Comparison of ENCODE assay signal across 8 mouse cellular contexts in genomic region chr11:96065215-96065911, GRCm38 (mm10). TPM values are rescaled to one million over a fixed set of nuclear protein-coding genes. Genes with fewer than 3 reads are reported as not detected.
DNase-seq lines count a peak whose midpoint lies in the region; ATAC-seq and TF ChIP-seq lines count a peak whose summit lies in the region.

Gene Ube2z (minus strand): TSS chr11:96065388.

- TF ChIP-seq CTCF in C2C12 (IDR thresholded peaks at IDR 0.05; ENCODE audit: control insufficient read depth, insufficient read depth, insufficient read length), result peak; percentile 36
- TF ChIP-seq CTCF in brain, embryonic 14.5 days (IDR thresholded peaks at IDR 0.05; ENCODE audit: borderline replicate concordance, extremely low read depth, insufficient read depth, insufficient read length), result no peak
- no peak; the same call in 1 of the 2 replicates for TF ChIP-seq CTCF in kidney, postnatal 0 days (IDR thresholded peaks at IDR 0.05; ENCODE audit: low read depth)

- H3K36me3 ChIP-seq in C2C12 (ENCODE audit: control insufficient read depth, insufficient read depth), result peaks cover 40% of the 10 kb centered on the region
- H3K36me3 ChIP-seq in erythroblast, embryonic 14.5 days (ENCODE audit: control insufficient read depth), result peaks cover 47% of the 10 kb centered on the region
- peaks cover 21% of the 10 kb centered on the region for H3K36me3 ChIP-seq in heart, embryonic 12.5 days
- H3K36me3 ChIP-seq in kidney, postnatal 0 days (ENCODE audit: insufficient read depth, low read length), result peaks cover 6% of the 10 kb centered on the region
- H3K36me3 ChIP-seq in liver, embryonic 11.5 days (ENCODE audit: control insufficient read depth, insufficient read depth, low read length), result peaks cover 11% of the 10 kb centered on the region; the same call in 1 of the 2 replicates
- peaks cover 26% of the 10 kb centered on the region for H3K36me3 ChIP-seq in stomach, embryonic 14.5 days (ENCODE audit: control insufficient read depth, insufficient read depth, low read length)

- H3K79me2 ChIP-seq in C2C12 (ENCODE audit: control insufficient read depth, insufficient read depth), result peaks cover 47% of the 10 kb centered on the region

- peaks cover 43% of the 10 kb centered on the region for H3K79me3 ChIP-seq in C2C12 (ENCODE audit: low read depth)

- H3K27ac ChIP-seq in heart, embryonic 12.5 days (ENCODE audit: poor library complexity, severe bottlenecking), result peak within 1 kb of the TSS; percentile 84
- peak within 1 kb of the TSS; percentile 88 for H3K27ac ChIP-seq in kidney, postnatal 0 days
- H3K27ac ChIP-seq in liver, embryonic 11.5 days (ENCODE audit: low read depth, low read length), result peak within 1 kb of the TSS; percentile 86
- H3K27ac ChIP-seq in stomach, embryonic 14.5 days (ENCODE audit: low read length), result peak within 1 kb of the TSS; percentile 84

- peak within 1 kb of the TSS; percentile 99 for H3ac ChIP-seq in C2C12 (ENCODE audit: control insufficient read depth, insufficient read length, low read depth)

- peak; percentile 85 for TF ChIP-seq POLR2A in brain, embryonic 14.5 days (IDR thresholded peaks at IDR 0.05; ENCODE audit: borderline replicate concordance, extremely low read depth, insufficient read depth, insufficient read length, poor library complexity, severe bottlenecking)

- 4% methylated on average over 49 of the region's 50 CpGs for WGBS in heart, embryonic 12.5 days
- 5% methylated on average over 46 of the region's 50 CpGs for WGBS in kidney, postnatal 0 days
- WGBS in liver, embryonic 11.5 days, result 5% methylated on average over 50 of the region's 50 CpGs
- WGBS in stomach, embryonic 14.5 days, result 4% methylated on average over 50 of the region's 50 CpGs

- H3K9me3 ChIP-seq in erythroblast, embryonic 14.5 days (ENCODE audit: control insufficient read depth, low read length), result no peaks in the 10 kb centered on the region
- H3K9me3 ChIP-seq in heart, embryonic 12.5 days (replicated peaks), result no peaks in the 10 kb centered on the region
- H3K9me3 ChIP-seq in kidney, postnatal 0 days (replicated peaks; ENCODE audit: low read length), result no peaks in the 10 kb centered on the region
- H3K9me3 ChIP-seq in liver, embryonic 11.5 days (ENCODE audit: control insufficient read depth, low read length), result no peaks in the 10 kb centered on the region
- no peaks in the 10 kb centered on the region for H3K9me3 ChIP-seq in stomach, embryonic 14.5 days (ENCODE audit: control insufficient read depth, low read depth, low read length)

- H3K4me3 ChIP-seq in C2C12 (ENCODE audit: insufficient read depth, poor library complexity, severe bottlenecking), result peak within 1 kb of the TSS; percentile 88
- peak within 1 kb of the TSS; percentile 95 for H3K4me3 ChIP-seq in erythroblast, embryonic 14.5 days (replicated peaks)
- peak within 1 kb of the TSS; percentile 91 for H3K4me3 ChIP-seq in heart, embryonic 12.5 days
- H3K4me3 ChIP-seq in kidney, postnatal 0 days (replicated peaks; ENCODE audit: low read depth, low read length), result peak within 1 kb of the TSS; percentile 86
- peak within 1 kb of the TSS; percentile 92 for H3K4me3 ChIP-seq in liver, embryonic 11.5 days (ENCODE audit: low read depth, low read length)
- H3K4me3 ChIP-seq in stomach, embryonic 14.5 days (ENCODE audit: low read depth, low read length), result peak within 1 kb of the TSS; percentile 93

- ATAC-seq in heart, embryonic 12.5 days (ENCODE audit: insufficient number of reproducible peaks, low FRiP score), result peak; percentile 99
- ATAC-seq in kidney, postnatal 0 days (replicated peaks; ENCODE audit: low FRiP score, low read depth), result peak; percentile 98
- ATAC-seq in liver, embryonic 11.5 days (replicated peaks; ENCODE audit: low FRiP score), result peak; percentile 99
- peak; percentile 98 for ATAC-seq in stomach, embryonic 14.5 days (ENCODE audit: insufficient number of reproducible peaks, insufficient read depth, low FRiP score, low read depth)

- H3K27me3 ChIP-seq in C2C12 (ENCODE audit: control insufficient read depth, insufficient read depth, insufficient read length), result no peaks in the 10 kb centered on the region
- no peaks in the 10 kb centered on the region for H3K27me3 ChIP-seq in erythroblast, embryonic 14.5 days (ENCODE audit: control insufficient read depth)
- no peaks in the 10 kb centered on the region for H3K27me3 ChIP-seq in heart, embryonic 12.5 days (replicated peaks)
- H3K27me3 ChIP-seq in kidney, postnatal 0 days (ENCODE audit: insufficient read depth, low read length), result no peaks in the 10 kb centered on the region
- no peaks in the 10 kb centered on the region for H3K27me3 ChIP-seq in liver, embryonic 11.5 days (replicated peaks; ENCODE audit: control insufficient read depth, insufficient read depth, low read length)
- H3K27me3 ChIP-seq in stomach, embryonic 14.5 days (ENCODE audit: control insufficient read depth, insufficient read depth, low read length), result no peaks in the 10 kb centered on the region

- peak within 1 kb of the TSS; percentile 82 for H3K4me2 ChIP-seq in heart, embryonic 12.5 days
- peak within 1 kb of the TSS; percentile 76 for H3K4me2 ChIP-seq in kidney, postnatal 0 days (ENCODE audit: low read length)
- peak within 1 kb of the TSS; percentile 81 for H3K4me2 ChIP-seq in liver, embryonic 11.5 days
- peak within 1 kb of the TSS; percentile 82 for H3K4me2 ChIP-seq in stomach, embryonic 14.5 days (replicated peaks; ENCODE audit: low read depth, low read length)

- peak; percentile 98 for DNase-seq in brain, embryonic 14.5 days (ENCODE audit: low read depth)
- peak; percentile 97 for DNase-seq in kidney, postnatal 0 days (ENCODE audit: low spot score)
- peak; percentile 98 for DNase-seq in liver, embryonic 11.5 days (ENCODE audit: low spot score)
- peak; percentile 90 for DNase-seq in naive thymus-derived CD4-positive, alpha-beta T cell, adult 2 months (ENCODE audit: low read depth)

- peaks cover 39% of the 10 kb centered on the region for H3K4me1 ChIP-seq in erythroblast, embryonic 14.5 days (ENCODE audit: control insufficient read depth)
- peaks cover 19% of the 10 kb centered on the region for H3K4me1 ChIP-seq in heart, embryonic 12.5 days (replicated peaks)
- H3K4me1 ChIP-seq in kidney, postnatal 0 days (replicated peaks; ENCODE audit: insufficient read depth, low read length), result no peaks in the 10 kb centered on the region
- H3K4me1 ChIP-seq in liver, embryonic 11.5 days (replicated peaks; ENCODE audit: control insufficient read depth, insufficient read depth, low read length), result peaks cover 16% of the 10 kb centered on the region
- peaks cover 15% of the 10 kb centered on the region for H3K4me1 ChIP-seq in stomach, embryonic 14.5 days (ENCODE audit: control insufficient read depth, insufficient read depth, low read length)

- H3K9ac ChIP-seq in heart, embryonic 12.5 days, result peak within 1 kb of the TSS; percentile 97
- peak within 1 kb of the TSS; percentile 94 for H3K9ac ChIP-seq in kidney, postnatal 0 days (ENCODE audit: low read depth, low read length)
- peak within 1 kb of the TSS; percentile 80 for H3K9ac ChIP-seq in liver, embryonic 11.5 days (ENCODE audit: low read depth, low read length)
- peak within 1 kb of the TSS; percentile 87 for H3K9ac ChIP-seq in stomach, embryonic 14.5 days (replicated peaks; ENCODE audit: low read depth, low read length)

TF ChIP-seq in C2C12, 6 proteins besides CTCF, POLR2A, EP300 and RAD21:
- TF ChIP-seq MYOG (IDR thresholded peaks at IDR 0.05; ENCODE audit: control insufficient read depth, extremely low read depth, insufficient read length) (no peak), MYOD1 (IDR thresholded peaks at IDR 0.05; ENCODE audit: control insufficient read depth, insufficient read length, low read depth) (no peak), FOSL1 (IDR thresholded peaks at IDR 0.05; ENCODE audit: insufficient read depth, low read length, poor library complexity, severe bottlenecking) (no peak), MAX (IDR thresholded peaks at IDR 0.05) (no peak), USF1 (IDR thresholded peaks at IDR 0.05; ENCODE audit: low read depth) (no peak), CEBPB (IDR thresholded peaks at IDR 0.05; ENCODE audit: low read depth) (no peak)

RNA-seq across cellular contexts. Expression of gene Ube2z, which starts in this region (rescaled TPM):
- 73.0 TPM for polyA plus RNA-seq in C2C12 (2012; fragmentation: generic; extraction: Trizol)
- polyA plus RNA-seq in brain, embryonic 14.5 days (2012; rRNA removed), result 57.9 and 62.6 TPM in 2 replicates
- 1.1 and 1.5 TPM in 2 replicates for polyA plus RNA-seq in erythroblast, embryonic 14.5 days (2012)
- polyA plus RNA-seq in heart, embryonic 12.5 days (2016; fragmentation: Nextera tagmentation; extraction: Ambion mirVana), result 42.5 and 43.5 TPM in 2 replicates
- 31.7 and 33.2 TPM in 2 replicates for polyA plus RNA-seq in kidney, postnatal 0 days (2015; fragmentation: Nextera tagmentation; extraction: Ambion mirVana)
- polyA plus RNA-seq in liver, embryonic 11.5 days (2014; fragmentation: Nextera tagmentation; extraction: Ambion mirVana), result 26.7 and 27.1 TPM in 2 replicates
- 33.3 and 35.6 TPM in 2 replicates for polyA plus RNA-seq in stomach, embryonic 14.5 days (2014; fragmentation: Nextera tagmentation; extraction: Ambion mirVana)

Comparison
In these comparisons a context has a peak if more than half of its experiments do, and no peak if none do; other contexts are left out.
1. Peak in every context shown above with its lines: DNase-seq, ATAC-seq, H3K4me3 ChIP-seq and H3K27ac ChIP-seq.
2. RNA of gene Ube2z (polyA plus RNA-seq): 73.0 TPM in C2C12 (single experiment), 57.9 to 62.6 TPM in brain, embryonic 14.5 days, 42.5 to 43.5 TPM in heart, embryonic 12.5 days, 33.3 to 35.6 TPM in stomach, embryonic 14.5 days, 31.7 to 33.2 TPM in kidney, postnatal 0 days and 26.7 to 27.1 TPM in liver, embryonic 11.5 days; 1.1 to 1.5 TPM in erythroblast, embryonic 14.5 days; every median in the first group is over 10 times any median in the second.